Mouse (Mus musculus): ENCODE measurements around the gene Gm15446. TPM values are rescaled to one million over a fixed set of nuclear protein-coding genes. Genes with fewer than 3 reads are reported as not detected.
"Not testable (repeated sequence)": the region's sequence is repeated elsewhere in the genome, so short reads cannot be mapped to it uniquely, and the experiment has no call there.

Gm15446 gene
- 0.20 and 0.24 TPM in 2 replicates for polyA plus RNA-seq (2015; fragmentation: Nextera tagmentation; extraction: Ambion mirVana)

GRCm38 (mm10) chr5:109923261-109924071 is at the start of gene Gm15446:
Gm15446 (plus strand) TSS chr5:109923400.
- not testable (repeated sequence) for H3K36me3 ChIP-seq (replicated peaks); H3K27ac ChIP-seq (replicated peaks); H3K9me3 ChIP-seq (replicated peaks); H3K27me3 ChIP-seq
- peak within 1 kb of the TSS; percentile 55 for H3K9ac ChIP-seq
- H3K4me2 ChIP-seq = peak within 1 kb of the TSS; percentile 72
- WGBS (ENCODE audit: insufficient replicate concordance) = under 1% methylated on average over 22 of the region's 22 CpGs
- peak; percentile 100 for ATAC-seq (ENCODE audit: insufficient read depth)
- H3K4me1 ChIP-seq (replicated peaks) = peaks cover 11% of the 10 kb centered on the region
- peak within 1 kb of the TSS; percentile 67 for H3K4me3 ChIP-seq (replicated peaks)

GRCm38 (mm10) chr5:109924129-109924528 is 929 bp downstream of the Gm15446 start:
- Histone ChIP-seq H3K9ac (peak overlapping the region; percentile 55; the same call in 1 of the 2 replicates), H3K4me2 (peak overlapping the region; percentile 72), H3K4me3 (replicated peaks) (peak overlapping the region; percentile 67), H3K4me1 (replicated peaks) (peaks cover 11% of the 10 kb centered on the region)
- H3K27me3 ChIP-seq; ATAC-seq (ENCODE audit: insufficient read depth); H3K36me3 ChIP-seq (replicated peaks); H3K9me3 ChIP-seq (replicated peaks); H3K27ac ChIP-seq (replicated peaks): not testable (repeated sequence)
- 8% methylated on average over 2 of the region's 2 CpGs for WGBS (ENCODE audit: insufficient replicate concordance)

GRCm38 (mm10) chr5:109924936-109925335 is 1.7 kb downstream of the Gm15446 start:
- Histone ChIP-seq H3K4me2 (no peak overlapping the region), H3K9me3 (replicated peaks) (no peaks in the 10 kb centered on the region), H3K4me3 (replicated peaks) (no peak overlapping the region)

GRCm38 (mm10) chr5:109950281-109950680 is 27.1 kb downstream of the Gm15446 start:
- ATAC-seq (ENCODE audit: insufficient read depth) = no peak
- no peak overlapping the region for H3K27ac ChIP-seq (replicated peaks)
- H3K9me3 ChIP-seq (replicated peaks) = no peaks in the 10 kb centered on the region
- no CpG with 5 or more reads among the region's 1 CpGs for WGBS (ENCODE audit: insufficient replicate concordance)
- H3K27me3 ChIP-seq = no peaks in the 10 kb centered on the region
- H3K4me3 ChIP-seq (replicated peaks) = no peak overlapping the region
- no peak overlapping the region for H3K4me2 ChIP-seq
- H3K36me3 ChIP-seq (replicated peaks) = no peaks in the 10 kb centered on the region
- H3K9ac ChIP-seq = no peak overlapping the region
- no peaks in the 10 kb centered on the region for H3K4me1 ChIP-seq (replicated peaks)

More at GRCm38 (mm10) chr5:109924936-109925335, 1.7 kb downstream of the Gm15446 start:
- Histone ChIP-seq H3K27me3 (no peaks in the 10 kb centered on the region), H3K36me3 (replicated peaks) (no peaks in the 10 kb centered on the region), H3K27ac (replicated peaks) (no peak overlapping the region), H3K9ac (no peak overlapping the region), H3K4me1 (replicated peaks) (peaks cover 11% of the 10 kb centered on the region)
- no peak for ATAC-seq (ENCODE audit: insufficient read depth)

- H3K9ac ChIP-seq; H3K4me3 ChIP-seq (replicated peaks); H3K27me3 ChIP-seq; H3K9me3 ChIP-seq (replicated peaks); H3K4me2 ChIP-seq; ATAC-seq (ENCODE audit: insufficient read depth); H3K36me3 ChIP-seq (replicated peaks); H3K27ac ChIP-seq (replicated peaks); H3K4me1 ChIP-seq (replicated peaks): not testable (repeated sequence)
- WGBS (ENCODE audit: insufficient replicate concordance) = no CpG with 5 or more reads among the region's 2 CpGs
Observed at GRCm38 (mm10) chr5:109980743-109981142, 57.5 kb downstream of the Gm15446 start.

Other genes with a start within 250 kb of the Gm15446 start
- gene 5430403G16Rik, start 232.4 kb upstream of the Gm15446 start, polyA plus RNA-seq (2015; fragmentation: Nextera tagmentation; extraction: Ambion mirVana) = 0.39 and 0.40 TPM in 2 replicates
- 3.4 and 4.2 TPM in 2 replicates for gene 4930522L14Rik, start 171.5 kb upstream of the Gm15446 start, polyA plus RNA-seq (2015; fragmentation: Nextera tagmentation; extraction: Ambion mirVana)
- 4.8 and 5.8 TPM in 2 replicates for gene Zfp932, start 73.1 kb downstream of the Gm15446 start, polyA plus RNA-seq (2015; fragmentation: Nextera tagmentation; extraction: Ambion mirVana)
- gene Gm17655, start 149.1 kb downstream of the Gm15446 start, polyA plus RNA-seq (2015; fragmentation: Nextera tagmentation; extraction: Ambion mirVana) = 1.7 and 2.1 TPM in 2 replicates
- 0.71 and 0.82 TPM in 2 replicates for gene Gm35315, start 171.0 kb downstream of the Gm15446 start, polyA plus RNA-seq (2015; fragmentation: Nextera tagmentation; extraction: Ambion mirVana)
- 0.55 and 0.62 TPM in 2 replicates for gene Plcxd1, start 176.6 kb downstream of the Gm15446 start, polyA plus RNA-seq (2015; fragmentation: Nextera tagmentation; extraction: Ambion mirVana)
- 7.7 and 9.2 TPM in 2 replicates for gene Gtpbp6, start 184.8 kb downstream of the Gm15446 start, polyA plus RNA-seq (2015; fragmentation: Nextera tagmentation; extraction: Ambion mirVana)
- gene Zfp605, start 186.7 kb downstream of the Gm15446 start, polyA plus RNA-seq (2015; fragmentation: Nextera tagmentation; extraction: Ambion mirVana) = 1.0 and 1.4 TPM in 2 replicates
- 17.9 and 19.5 TPM in 2 replicates for gene Chfr, start 212.4 kb downstream of the Gm15446 start, polyA plus RNA-seq (2015; fragmentation: Nextera tagmentation; extraction: Ambion mirVana)

All from liver, embryonic 15.5 days (tissue).